ENCODE assay signal across 22 mouse cellular contexts in genomic region chr6:48867158-48867557, GRCm38 (mm10). TPM values are rescaled to one million over a fixed set of nuclear protein-coding genes. Genes with fewer than 3 reads are reported as not detected.
DNase-seq lines count a peak whose midpoint lies in the region; ATAC-seq and TF ChIP-seq lines count a peak whose summit lies in the region.
"Had no signal": no experiment of that assay in that cellular context is flagged by ENCODE, and none has a peak within 500 bp of the region (broad histone marks: within the 10 kb centered on the region; RNA-seq: fewer than 3 reads in every experiment).

No protein-coding gene starts in this region.

- TF ChIP-seq POLR2A in heart, adult 2 months (IDR thresholded peaks at IDR 0.05; ENCODE audit: insufficient read depth, low read depth, low read length) = no peak
- TF ChIP-seq POLR2A in kidney, adult 2 months (IDR thresholded peaks at IDR 0.05; ENCODE audit: low read depth, low read length) = no peak

- no peaks in the 10 kb centered on the region for H3K79me2 ChIP-seq in heart, adult 2 months (replicated peaks; ENCODE audit: control insufficient read depth, insufficient read depth, low read length)

- no peak overlapping the region for H3K9ac ChIP-seq in heart, adult 2 months (ENCODE audit: low read depth, low read length)
- H3K9ac ChIP-seq in midbrain, embryonic 14.5 days (replicated peaks; ENCODE audit: low read length) = no peak overlapping the region
- H3K9ac ChIP-seq: embryonic facial prominence, embryonic 13.5 days; hindbrain, embryonic 15.5 days; neural tube, embryonic 13.5 days had no signal

- H3K4me2 ChIP-seq in midbrain, embryonic 14.5 days (ENCODE audit: low read length) = no peak overlapping the region
- H3K4me2 ChIP-seq: embryonic facial prominence, embryonic 13.5 days; heart, embryonic 11.5 days; hindbrain, embryonic 15.5 days; neural tube, embryonic 13.5 days had no signal

- no peaks in the 10 kb centered on the region; the same call in 1 of the 2 replicates for H3K27me3 ChIP-seq in heart, adult 2 months (ENCODE audit: control insufficient read depth, insufficient read depth, low read length)
- H3K27me3 ChIP-seq in kidney, adult 2 months (replicated peaks; ENCODE audit: control insufficient read depth, insufficient read depth, low read length) = no peaks in the 10 kb centered on the region
- 0 out of 2 replicates have a peak, but pooled peaks cover 9% of the 10 kb centered on the region for H3K27me3 ChIP-seq in embryonic facial prominence, embryonic 10.5 days (replicated peaks; ENCODE audit: low read depth, poor library complexity, severe bottlenecking)
- no peaks in the 10 kb centered on the region for H3K27me3 ChIP-seq in midbrain, embryonic 14.5 days (ENCODE audit: control insufficient read depth, insufficient read depth, low read length)
- H3K27me3 ChIP-seq: embryonic facial prominence, embryonic 13.5 days; hindbrain, embryonic 15.5 days had no signal

- H3K27ac ChIP-seq in heart, adult 2 months = no peak overlapping the region
- peak overlapping the region; percentile 48 for H3K27ac ChIP-seq in kidney, adult 2 months (ENCODE audit: insufficient read depth, low read depth, low read length)
- no peak overlapping the region for H3K27ac ChIP-seq in embryonic facial prominence, embryonic 10.5 days (replicated peaks)
- peak overlapping the region; percentile 45; the same call in 1 of the 2 replicates for H3K27ac ChIP-seq in midbrain, embryonic 14.5 days (replicated peaks; ENCODE audit: low read depth, low read length)
- H3K27ac ChIP-seq: embryonic facial prominence, embryonic 13.5 days; hindbrain, embryonic 15.5 days; layer of hippocampus, adult 2 months; neural tube, embryonic 13.5 days had no signal

- H3K36me3 ChIP-seq in heart, adult 2 months (ENCODE audit: control insufficient read depth, insufficient read depth, low read length) = no peaks in the 10 kb centered on the region
- H3K36me3 ChIP-seq in kidney, adult 2 months (ENCODE audit: control insufficient read depth, insufficient read depth, low read length) = no peaks in the 10 kb centered on the region
- H3K36me3 ChIP-seq in embryonic facial prominence, embryonic 10.5 days (replicated peaks) = no peaks in the 10 kb centered on the region
- H3K36me3 ChIP-seq in midbrain, embryonic 14.5 days (ENCODE audit: control insufficient read depth, insufficient read depth, low read length) = no peaks in the 10 kb centered on the region
- H3K36me3 ChIP-seq: embryonic facial prominence, embryonic 13.5 days; hindbrain, embryonic 15.5 days; neural tube, embryonic 13.5 days had no signal

- no peak for TF ChIP-seq EP300 in heart, adult 2 months (IDR thresholded peaks at IDR 0.05; ENCODE audit: insufficient read depth, low read depth, low read length)

- no peak for TF ChIP-seq CTCF in heart, adult 2 months (IDR thresholded peaks at IDR 0.05)
- no peak for TF ChIP-seq CTCF in kidney, adult 2 months (conservative IDR thresholded peaks at IDR 0.05; ENCODE audit: insufficient read depth, insufficient read length, low read depth, low read length)

- WGBS in heart, adult 2 months = 71% methylated on average over 4 of the region's 4 CpGs
- 75% methylated on average over 4 of the region's 4 CpGs for whole genome bisulfite sequencing in kidney, adult 2 months
- WGBS in embryonic facial prominence, embryonic 10.5 days = 56% methylated on average over 4 of the region's 4 CpGs
- 14% methylated on average over 4 of the region's 4 CpGs for WGBS in midbrain, embryonic 14.5 days

- peak; percentile 44 for DNase-seq in heart, adult 11 months
- DNase-seq in heart, adult 2 months = no peak
- DNase-seq in kidney, adult 2 months = no peak
- DNase-seq in kidney, adult 9 months = no peak
- peak; percentile 6 for DNase-seq in embryonic facial prominence, embryonic 10.5 days (ENCODE audit: low spot score)
- peak; percentile 32 for DNase-seq in midbrain, embryonic 14.5 days
- no peak for DNase-seq in gastrocnemius, adult 8-10 months (ENCODE audit: low spot score in 2 of 2)
- no peak for DNase-seq in urinary bladder, postnatal 14 days (ENCODE audit: low spot score)
- DNase-seq: adrenal gland, postnatal 10 days; cerebellum, adult 18-20 months; gastrocnemius, postnatal 10 days; heart, postnatal 14 days; left cerebral cortex, postnatal 4 days; lung, adult 18-20 months; lung, postnatal 36 days; right cerebral cortex, postnatal 14 days; thymus, postnatal 14 days had no signal

- no peaks in the 10 kb centered on the region for H3K4me1 ChIP-seq in heart, adult 2 months (ENCODE audit: control insufficient read depth, insufficient read depth, low read length)
- H3K4me1 ChIP-seq in kidney, adult 2 months (ENCODE audit: control insufficient read depth, insufficient read depth, low read length) = peaks cover 55% of the 10 kb centered on the region
- peaks cover 5% of the 10 kb centered on the region; the same call in 1 of the 2 replicates for H3K4me1 ChIP-seq in embryonic facial prominence, embryonic 10.5 days
- peaks cover 7% of the 10 kb centered on the region for H3K4me1 ChIP-seq in midbrain, embryonic 14.5 days (ENCODE audit: control insufficient read depth, insufficient read depth, low read length)
- H3K4me1 ChIP-seq: embryonic facial prominence, embryonic 13.5 days had no signal

- no peaks in the 10 kb centered on the region for H3K9me3 ChIP-seq in embryonic facial prominence, embryonic 10.5 days
- no peaks in the 10 kb centered on the region for H3K9me3 ChIP-seq in midbrain, embryonic 14.5 days (ENCODE audit: control insufficient read depth, low read length)
- H3K9me3 ChIP-seq: embryonic facial prominence, embryonic 13.5 days; hindbrain, embryonic 15.5 days; neural tube, embryonic 13.5 days had no signal

- intact Hi-C loops in heart, adult 2 months (cut with DNase I) = no loop called here

- ATAC-seq in midbrain, embryonic 14.5 days (ENCODE audit: low FRiP score, low TSS enrichment) = no peak; the same call in 1 of the 2 replicates

- no peak overlapping the region for H3K4me3 ChIP-seq in heart, adult 2 months
- no peak overlapping the region for H3K4me3 ChIP-seq in kidney, adult 2 months (ENCODE audit: insufficient read depth, low read depth, low read length)
- H3K4me3 ChIP-seq in embryonic facial prominence, embryonic 10.5 days = no peak overlapping the region
- no peak overlapping the region for H3K4me3 ChIP-seq in midbrain, embryonic 14.5 days (replicated peaks; ENCODE audit: low read depth, low read length)
- H3K4me3 ChIP-seq: embryonic facial prominence, embryonic 13.5 days; hindbrain, embryonic 15.5 days; layer of hippocampus, adult 2 months; neural tube, embryonic 13.5 days had no signal

RNA-seq across cellular contexts. Expression of gene Aoc1, which starts 5.5 kb away (rescaled TPM):
- total RNA-seq in heart, adult 2 months (2021) = not detected
- 0.23 and 1.1 TPM in 2 replicates for polyA plus RNA-seq in heart, adult 2 months (2012; rRNA removed)
- 7.3 and 7.7 TPM in 2 replicates for polyA plus RNA-seq in kidney, adult 2 months (2012; rRNA removed)
- 0.07 TPM in 1 of 2 replicates, not detected in the other for polyA plus RNA-seq in embryonic facial prominence, embryonic 10.5 days (2016; fragmentation: Nextera tagmentation; extraction: Ambion mirVana)
- not detected in 2 replicates for polyA plus RNA-seq in midbrain, embryonic 14.5 days (2014; fragmentation: Nextera tagmentation; extraction: Ambion mirVana)
- total RNA-seq in gastrocnemius, adult 8-10 months (2022) = not detected
- total RNA-seq: adrenal gland, postnatal 10 days; gastrocnemius, postnatal 10 days; heart, postnatal 14 days; layer of hippocampus, adult 2 months; left cerebral cortex, postnatal 4 days had no signal
- polyA plus RNA-seq: embryonic facial prominence, embryonic 13.5 days; heart, embryonic 11.5 days; hindbrain, embryonic 15.5 days; neural tube, embryonic 13.5 days had no signal

RNA-seq across cellular contexts. Expression of gene Tmem176b, which starts 25.9 kb away (rescaled TPM):
- total RNA-seq in heart, adult 2 months (2021) = 10 to 100 TPM; 41.6 to 53.0 TPM
- 104 and 108 TPM in 2 replicates for polyA plus RNA-seq in heart, adult 2 months (2012; rRNA removed)
- polyA plus RNA-seq in kidney, adult 2 months (2012; rRNA removed) = 1,386 and 1,411 TPM in 2 replicates
- polyA plus RNA-seq in embryonic facial prominence, embryonic 10.5 days (2016; fragmentation: Nextera tagmentation; extraction: Ambion mirVana) = 38.1 and 54.6 TPM in 2 replicates
- polyA plus RNA-seq in midbrain, embryonic 14.5 days (2014; fragmentation: Nextera tagmentation; extraction: Ambion mirVana) = 89.8 and 96.7 TPM in 2 replicates
- total RNA-seq in gastrocnemius, adult 8-10 months (2022) = 10 to 100 TPM in 1 of 4 experiments, 1 to 10 TPM in 3; 4.1 to 10.1 (median 7.2) TPM

RNA-seq across cellular contexts. Expression of gene Tmem176a, which starts 26.4 kb away (rescaled TPM):
- total RNA-seq in heart, adult 2 months (2021) = 10 to 100 TPM; 17.0 to 22.0 TPM
- 19.3 and 28.1 TPM in 2 replicates for polyA plus RNA-seq in heart, adult 2 months (2012; rRNA removed)
- 509 and 544 TPM in 2 replicates for polyA plus RNA-seq in kidney, adult 2 months (2012; rRNA removed)
- polyA plus RNA-seq in embryonic facial prominence, embryonic 10.5 days (2016; fragmentation: Nextera tagmentation; extraction: Ambion mirVana) = 14.2 and 21.0 TPM in 2 replicates
- 11.1 and 17.2 TPM in 2 replicates for polyA plus RNA-seq in midbrain, embryonic 14.5 days (2014; fragmentation: Nextera tagmentation; extraction: Ambion mirVana)
- 1 to 10 TPM; 1.3 to 4.8 (median 2.7) TPM for total RNA-seq in gastrocnemius, adult 8-10 months (2022)

Comparison
In these comparisons a context has a peak if more than half of its experiments do, and no peak if none do; other contexts are left out.
1. DNase-seq: peak in heart, adult 11 months (single experiment), embryonic facial prominence, embryonic 10.5 days (single experiment) and midbrain, embryonic 14.5 days (single experiment); none in heart, adult 2 months (0 of 2), kidney, adult 2 months (single experiment), kidney, adult 9 months (single experiment), gastrocnemius, adult 8-10 months (0 of 2) and urinary bladder, postnatal 14 days (single experiment).
2. H3K27ac ChIP-seq: peak in kidney, adult 2 months (single experiment) and midbrain, embryonic 14.5 days (single experiment); none in heart, adult 2 months (single experiment) and embryonic facial prominence, embryonic 10.5 days (single experiment).
3. RNA of gene Tmem176b, which starts 25.9 kb away (polyA plus RNA-seq): 1,386 to 1,411 TPM in kidney, adult 2 months; 104 to 108 TPM in heart, adult 2 months, 89.8 to 96.7 TPM in midbrain, embryonic 14.5 days and 38.1 to 54.6 TPM in embryonic facial prominence, embryonic 10.5 days; every median in the first group is over 10 times any median in the second.
4. RNA of gene Tmem176a, which starts 26.4 kb away (polyA plus RNA-seq): 509 to 544 TPM in kidney, adult 2 months; 19.3 to 28.1 TPM in heart, adult 2 months, 14.2 to 21.0 TPM in embryonic facial prominence, embryonic 10.5 days and 11.1 to 17.2 TPM in midbrain, embryonic 14.5 days; every median in the first group is over 10 times any median in the second.